Mouse (Mus musculus): ENCODE data around the gene Fastkd5. TPM values are rescaled to one million over a fixed set of nuclear protein-coding genes. Genes with fewer than 3 reads are reported as not detected.

The Fastkd5 gene
- polyA plus RNA-seq, 1 experiment: 1.6 TPM

GRCm38 (mm10) chr2:130564063-130564462 lies 65.8 kb downstream of the Fastkd5 start:
- Histone ChIP-seq H3K36me3 (ENCODE audit: control insufficient read depth, insufficient read depth, low read length) (no peaks in the 10 kb centered on the region), H3K4me1 (ENCODE audit: control insufficient read depth, insufficient read depth, low read length) (peaks cover 13% of the 10 kb centered on the region), H3K27ac (ENCODE audit: control insufficient read depth, insufficient read depth, low read depth, low read length) (no peak overlapping the region), H3K27me3 (ENCODE audit: control insufficient read depth, insufficient read depth, low read length) (no peaks in the 10 kb centered on the region), H3K4me3 (ENCODE audit: control insufficient read depth, low read depth, low read length) (peak overlapping the region; percentile 88)
- no peak for TF ChIP-seq POLR2A (IDR thresholded peaks at IDR 0.05; ENCODE audit: control insufficient read depth, low read depth, low read length)
- TF ChIP-seq CTCF (IDR thresholded peaks at IDR 0.05; ENCODE audit: control insufficient read depth, insufficient read depth, insufficient replicate concordance, low read depth, low read length): no peak

Other genes starting within 250 kb of the Fastkd5 start
- gene Cpxm1, start 232.5 kb downstream of the Fastkd5 start, polyA plus RNA-seq (2012; rRNA removed): 73.4 and 89.5 TPM in 2 replicates
- 0.57 and 0.99 TPM in 2 replicates for gene Gm28372, start 224.8 kb downstream of the Fastkd5 start, polyA plus RNA-seq (2012; rRNA removed)
- gene 1700020A23Rik, start 224.8 kb downstream of the Fastkd5 start, polyA plus RNA-seq (2012; rRNA removed): 316 and 321 TPM in 2 replicates
- 251 and 255 TPM in 2 replicates for gene Tmem239, start 223.5 kb downstream of the Fastkd5 start, polyA plus RNA-seq (2012; rRNA removed)
- gene Vps16, start 205.7 kb downstream of the Fastkd5 start, polyA plus RNA-seq (2012; rRNA removed): 45.6 and 55.8 TPM in 2 replicates
- 46.3 and 48.0 TPM in 2 replicates for gene Pced1a, start 205.3 kb downstream of the Fastkd5 start, polyA plus RNA-seq (2012; rRNA removed)
- gene Ptpra, start 179.7 kb downstream of the Fastkd5 start, polyA plus RNA-seq (2012; rRNA removed): 11.0 and 11.6 TPM in 2 replicates
- 22.4 and 30.2 TPM in 2 replicates for gene Mrps26, start 66.3 kb downstream of the Fastkd5 start, polyA plus RNA-seq (2012; rRNA removed)
- not detected in 2 replicates for gene Oxt, start 53.9 kb downstream of the Fastkd5 start, polyA plus RNA-seq (2012; rRNA removed)
- not detected in 2 replicates for gene Avp, start 47.5 kb downstream of the Fastkd5 start, polyA plus RNA-seq (2012; rRNA removed)
- 7.7 and 8.0 TPM in 2 replicates for gene Ubox5, start within 50 bp of the Fastkd5 start, polyA plus RNA-seq (2012; rRNA removed)
- gene Lzts3, start 12.8 kb upstream of the Fastkd5 start, polyA plus RNA-seq (2012; rRNA removed): 3.6 and 4.3 TPM in 2 replicates
- gene Ddrgk1, start 34.6 kb upstream of the Fastkd5 start, polyA plus RNA-seq (2012; rRNA removed): 31.0 and 37.0 TPM in 2 replicates
- 26.1 and 26.2 TPM in 2 replicates for gene Itpa, start 37.6 kb upstream of the Fastkd5 start, polyA plus RNA-seq (2012; rRNA removed)
- gene Slc4a11, start 67.5 kb upstream of the Fastkd5 start, polyA plus RNA-seq (2012; rRNA removed): 1.5 and 1.6 TPM in 2 replicates

Measured in testis, adult 2 months (tissue).